Mouse (Mus musculus): Measurements from ENCODE around the gene Bsg.
"Not testable (repeated sequence)": the region's sequence is repeated elsewhere in the genome, so short reads cannot be mapped to it uniquely, and the experiment has no call there.

Gene Bsg

DNA sequence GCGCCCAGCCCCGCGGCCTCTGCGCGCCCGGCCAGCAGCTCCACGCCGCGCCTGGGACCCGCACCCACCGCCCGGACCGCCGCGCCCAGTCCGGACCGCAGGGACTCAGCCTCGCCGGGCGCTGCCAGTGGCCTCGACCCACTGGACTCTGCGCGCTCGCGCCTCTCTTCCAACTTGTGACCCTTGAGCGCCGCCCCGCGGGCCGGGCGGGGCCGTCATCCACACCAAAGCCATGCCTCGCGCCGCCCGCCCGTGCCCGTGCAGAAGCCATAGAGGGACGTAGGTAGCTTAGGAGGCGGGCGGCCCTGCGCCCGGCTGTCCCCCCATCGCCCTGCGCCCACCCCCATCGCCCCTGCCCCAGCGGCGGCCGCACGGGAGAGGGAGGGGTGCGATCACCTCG lies 31.1 kb downstream of the Bsg start:
- DNase-seq (ENCODE audit: low spot score), result no peak

DNA sequence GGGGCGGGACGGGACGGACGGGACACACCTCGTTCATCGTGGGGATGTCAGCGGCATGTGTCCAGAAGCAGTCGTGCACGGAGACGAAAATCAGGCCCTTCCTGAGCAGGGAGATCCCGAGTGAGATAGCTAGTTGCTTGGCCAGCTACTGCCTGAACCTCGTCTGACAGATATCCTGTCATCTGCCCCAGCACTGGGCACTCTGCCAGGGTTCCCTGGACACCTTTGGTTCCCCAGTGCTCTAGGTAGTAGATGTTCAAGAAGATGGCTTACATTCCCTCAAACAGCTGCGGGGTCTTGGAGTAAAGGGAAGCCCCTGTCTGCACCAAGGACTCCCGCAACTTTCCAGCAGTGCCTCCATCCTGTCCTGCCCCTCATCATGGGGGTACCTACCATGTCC lies 32.4 kb downstream of the Bsg start:
- DNase-seq (ENCODE audit: low spot score), result no peak

DNA sequence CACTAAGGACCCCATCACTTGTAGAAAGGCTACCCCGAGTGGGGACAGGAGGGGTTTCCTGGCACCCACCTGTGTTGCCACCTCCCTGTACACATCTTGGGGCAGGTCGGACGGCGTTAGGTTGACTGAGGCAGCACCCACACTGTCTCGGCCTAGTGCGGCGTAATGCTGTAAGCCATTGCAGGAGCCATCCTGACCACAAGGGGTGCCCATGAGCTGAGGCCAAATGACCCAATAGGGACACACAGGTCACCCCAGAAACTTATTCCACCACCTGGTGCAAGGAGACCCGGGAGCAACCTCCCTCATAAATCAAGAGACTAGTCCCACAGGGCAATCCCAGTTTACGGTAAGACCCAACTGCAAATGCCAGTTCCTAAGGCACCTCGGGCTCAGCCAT lies 34.0 kb downstream of the Bsg start:
- DNase-seq (ENCODE audit: low spot score), result no peak

DNA sequence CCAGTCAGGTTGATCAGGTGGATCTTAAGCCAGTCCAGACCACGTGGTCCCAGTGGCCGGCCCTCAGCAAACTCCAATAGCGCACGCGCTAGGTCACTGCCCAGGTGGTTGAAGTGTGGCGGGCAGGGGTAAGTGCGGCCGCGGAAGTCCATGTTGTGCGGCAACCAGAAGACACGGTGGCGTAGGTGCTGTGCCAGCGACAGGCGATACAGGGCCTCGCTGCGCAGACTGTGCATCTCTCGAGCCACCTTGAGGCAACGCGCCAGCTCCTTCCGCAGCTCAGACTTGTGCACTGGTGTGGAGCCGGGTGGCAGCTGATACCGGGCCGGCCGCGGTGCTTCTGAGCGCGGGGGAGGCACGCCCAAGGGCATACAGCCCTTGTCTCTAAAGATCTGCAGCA lies 34.9 kb downstream of the Bsg start:
- DNase-seq (ENCODE audit: low spot score), result no peak

DNA sequence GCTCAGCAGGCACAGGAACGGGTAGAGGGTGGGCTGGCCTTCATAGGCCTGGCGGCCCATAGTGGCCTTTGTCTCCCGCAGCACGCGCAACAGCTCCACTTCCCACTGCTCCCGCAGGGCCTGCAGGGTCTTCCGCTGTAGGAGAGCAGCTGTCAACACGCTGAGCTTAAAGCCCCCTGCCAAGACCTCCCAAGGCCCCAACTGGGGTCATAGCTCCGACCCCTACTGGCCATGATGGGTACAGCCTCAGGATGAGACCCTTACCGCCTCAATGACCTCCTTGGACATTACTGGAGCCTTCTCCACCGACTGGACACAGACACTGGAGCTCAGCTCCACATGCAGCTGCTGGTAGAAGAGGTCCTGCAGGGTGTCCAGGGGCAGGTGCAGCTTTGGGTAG lies 36.6 kb downstream of the Bsg start:
- no peak for DNase-seq (ENCODE audit: low spot score)

DNA sequence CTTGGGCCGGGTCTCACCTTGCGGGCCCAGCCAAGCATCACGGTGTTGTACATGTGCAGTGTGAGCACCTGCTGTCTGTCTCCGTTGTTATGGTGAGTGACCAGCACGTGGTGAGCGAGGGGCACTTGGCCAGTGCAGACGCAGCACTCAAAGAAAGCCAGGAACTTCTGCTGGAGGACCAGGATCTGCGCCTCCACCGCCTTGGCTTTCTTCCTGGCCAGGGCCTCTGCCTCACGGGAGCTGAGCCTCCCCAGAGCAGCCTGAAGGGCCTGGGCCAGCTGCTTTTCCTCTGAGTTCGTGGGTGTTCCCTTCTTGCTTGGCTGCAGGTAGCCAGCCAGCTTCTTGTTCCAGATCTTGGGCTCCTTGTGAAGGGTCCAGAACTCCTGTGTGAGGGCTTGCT lies 38.9 kb downstream of the Bsg start:
- no peak for DNase-seq (ENCODE audit: low spot score)

DNA sequence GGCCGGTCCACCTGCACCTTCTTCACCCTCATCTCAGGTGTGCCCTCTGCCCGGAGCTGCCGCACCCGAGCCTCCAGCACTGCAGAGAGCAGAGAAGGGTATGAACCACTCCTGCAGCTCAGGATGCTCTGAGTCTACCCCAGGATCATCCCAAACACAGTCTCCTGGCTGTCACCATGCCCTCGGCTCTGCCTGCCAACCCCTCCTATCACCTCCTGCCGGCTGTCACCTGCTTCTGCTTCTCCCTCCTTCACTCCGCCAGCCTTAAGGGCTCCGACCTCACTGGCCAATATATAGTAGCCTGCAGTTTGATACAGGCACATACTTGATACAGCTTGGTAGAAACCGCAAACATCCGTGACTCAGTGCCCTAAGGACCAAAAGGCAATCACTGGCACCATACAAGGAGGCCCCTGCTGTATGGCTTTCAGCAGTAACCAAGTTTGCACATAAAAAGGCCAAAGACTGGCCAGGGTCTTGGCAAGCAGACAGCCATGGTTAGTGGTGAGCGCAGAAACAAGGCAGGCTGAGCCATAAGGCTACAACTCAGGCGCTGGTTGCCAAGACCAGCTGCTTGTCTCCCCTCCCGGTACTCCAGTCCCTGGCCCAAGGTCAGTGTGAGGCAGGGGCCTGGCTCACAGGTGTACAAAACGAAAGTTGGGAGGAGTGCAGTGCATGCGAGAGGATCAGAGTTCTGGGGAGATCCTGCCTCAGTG lies 39.5 kb downstream of the Bsg start:
- DNase-seq (ENCODE audit: low spot score), result no peak

DNA sequence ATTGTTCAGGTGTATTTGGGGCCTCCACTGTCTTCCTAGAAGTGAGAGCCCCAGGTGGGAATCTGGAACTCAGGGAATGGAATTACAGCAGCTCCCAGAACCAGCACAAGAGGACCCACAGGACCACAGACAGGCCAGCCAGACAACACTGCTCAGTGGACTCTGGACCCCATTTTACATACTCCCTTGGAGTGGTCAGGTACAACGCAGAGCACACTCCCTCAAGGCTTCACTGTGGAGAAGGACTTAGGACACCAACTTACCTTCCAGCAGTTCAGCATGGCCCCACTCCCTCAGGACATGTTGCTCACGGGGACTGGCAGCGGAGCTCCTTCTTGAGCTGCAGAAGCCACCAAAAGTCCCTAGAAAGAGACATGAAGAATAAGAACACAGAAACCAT lies 41.1 kb downstream of the Bsg start:
- DNase-seq (ENCODE audit: low spot score), result no peak

DNA sequence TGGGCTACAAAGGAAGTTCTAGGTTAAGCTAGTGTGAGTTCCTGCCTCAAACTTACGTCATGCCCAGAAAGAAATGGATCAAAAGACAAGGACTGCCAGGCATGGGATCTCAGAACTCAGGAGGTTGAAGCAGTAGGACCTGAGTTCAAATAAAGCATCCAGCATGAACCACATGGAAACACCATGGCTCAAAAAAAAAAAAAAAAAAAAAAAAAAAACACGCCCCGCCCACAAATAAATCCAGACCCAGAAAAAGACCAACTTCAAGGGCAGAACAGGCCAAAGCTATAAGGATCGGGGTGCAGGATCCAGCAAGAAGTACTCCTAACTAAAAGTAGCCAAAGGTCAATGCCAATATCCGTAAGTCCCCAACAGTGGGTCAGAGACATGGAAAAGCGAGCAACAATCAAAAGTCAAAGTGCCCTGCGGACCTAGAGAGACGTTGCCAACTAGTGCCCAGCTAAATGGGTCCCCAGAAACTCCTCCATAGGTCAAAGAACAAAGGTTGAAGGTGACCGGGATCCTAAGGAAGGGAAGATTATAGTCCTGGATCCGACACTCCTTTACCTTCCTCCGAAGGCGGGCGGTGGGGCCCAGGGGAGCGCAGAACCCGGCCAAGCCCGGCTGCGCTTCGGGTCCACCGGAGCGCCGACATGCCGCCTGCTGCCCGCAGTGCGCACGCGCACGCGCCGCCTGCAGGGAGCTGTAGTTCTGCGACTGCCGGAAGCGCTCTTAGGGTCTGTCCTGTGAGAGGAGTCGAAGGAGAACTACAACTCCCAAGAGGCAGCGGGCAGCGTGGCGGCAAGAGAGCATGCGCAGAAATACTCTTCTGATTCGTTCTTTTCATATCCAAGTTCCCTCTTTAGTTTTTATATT lies 41.8 kb downstream of the Bsg start, which contains the start of gene Polrmt:
TSS of gene Polrmt (minus strand) at position 684 of the 876 bp plus-strand sequence.
- DNase-seq (ENCODE audit: low spot score), result peak; percentile 98

DNA sequence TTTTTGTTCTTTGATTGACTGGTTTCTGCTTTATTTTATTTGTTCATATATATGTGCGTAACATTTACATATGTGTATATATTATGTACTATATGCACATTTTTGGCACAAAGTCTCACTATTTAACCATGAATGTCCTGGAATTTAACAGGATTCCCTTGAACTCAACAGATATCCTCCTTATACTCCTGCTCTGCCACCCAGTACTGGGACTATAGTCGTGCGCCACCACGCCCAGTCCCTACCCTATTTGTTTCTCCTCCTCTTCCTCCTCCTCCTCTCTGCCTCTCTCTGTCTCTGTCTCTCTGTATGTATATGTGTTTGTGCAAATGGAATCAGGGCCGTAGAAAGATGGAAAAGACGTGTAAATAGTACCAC lies 42.5 kb downstream of the Bsg start:
- DNase-seq (ENCODE audit: low spot score), result no peak

DNA sequence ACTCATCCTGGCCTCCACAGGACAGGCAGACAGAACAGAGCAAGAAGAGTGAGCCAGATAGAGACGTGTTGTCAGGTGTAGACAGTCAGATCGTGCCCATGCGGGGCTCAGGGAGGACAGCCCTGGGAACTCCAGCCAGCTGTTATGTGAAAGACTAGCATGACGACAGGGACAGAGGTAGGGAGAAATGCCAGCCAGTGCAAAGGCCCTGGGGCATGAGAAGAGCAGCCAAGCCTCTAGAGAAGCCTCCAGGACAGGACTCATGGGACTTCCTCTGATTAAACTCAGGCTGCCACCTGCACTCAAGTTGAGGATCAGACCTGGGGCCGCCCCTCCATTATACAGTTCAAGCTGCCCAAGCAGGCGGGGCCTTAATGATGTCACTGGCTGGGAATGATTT lies 44.2 kb downstream of the Bsg start:
- DNase-seq (ENCODE audit: low spot score), result no peak

DNA sequence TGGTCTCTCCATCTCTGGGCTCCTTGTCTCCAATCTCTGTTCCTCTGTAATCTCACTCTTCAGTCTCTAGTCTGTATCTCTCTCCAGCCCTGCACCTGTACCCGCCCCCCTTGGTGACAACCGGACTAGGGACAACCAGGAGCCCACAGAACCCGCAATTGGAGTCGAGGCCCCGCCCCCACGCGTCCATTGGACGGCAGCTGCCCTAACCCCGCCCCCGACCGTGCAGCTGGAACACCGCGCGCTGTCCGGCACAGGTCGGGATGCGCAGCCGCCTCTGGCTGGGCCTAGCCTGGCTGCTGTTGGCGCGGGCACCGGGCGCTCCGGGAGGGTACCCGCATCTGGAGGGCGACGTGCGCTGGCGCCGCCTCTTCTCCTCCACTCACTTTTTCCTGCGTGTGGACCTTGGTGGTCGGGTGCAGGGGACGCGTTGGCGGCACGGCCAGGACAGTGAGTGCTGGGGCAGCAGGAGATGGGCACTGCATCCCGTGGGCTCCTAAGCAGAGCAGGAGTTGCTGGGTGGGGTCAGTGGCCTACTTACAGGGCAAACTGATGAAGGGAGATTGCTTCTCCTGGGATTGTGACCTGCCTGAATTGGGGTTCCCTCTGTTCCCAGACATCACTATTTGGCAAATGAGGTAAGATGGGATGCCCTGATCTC lies 50.7 kb downstream of the Bsg start, which contains the start of gene Fgf22:
TSS of gene Fgf22 (plus strand) at position 221 of the 661 bp plus-strand sequence.
- DNase-seq (ENCODE audit: low spot score), result peak; percentile 83

DNA sequence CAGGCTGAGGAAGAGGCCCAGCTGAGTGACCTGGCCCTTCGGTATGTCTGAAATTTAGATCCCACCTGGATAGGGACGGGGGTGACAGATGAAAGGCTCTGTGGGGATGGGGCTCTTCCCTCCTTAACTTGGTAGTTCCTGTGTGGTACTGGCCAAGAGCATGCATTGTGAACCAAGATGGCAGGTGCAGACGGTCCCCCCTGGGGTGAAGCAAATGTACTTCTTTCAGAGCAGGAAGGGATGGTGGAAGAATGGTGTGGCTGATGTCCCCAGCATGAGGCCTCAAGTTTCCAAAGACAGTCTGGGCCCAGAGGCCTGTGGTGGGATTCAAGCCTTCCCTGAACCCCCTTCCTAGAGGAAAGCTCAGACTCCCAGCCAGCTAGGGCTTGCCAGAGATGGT lies 51.6 kb downstream of the Bsg start:
- DNase-seq (ENCODE audit: low spot score), result no peak

DNA sequence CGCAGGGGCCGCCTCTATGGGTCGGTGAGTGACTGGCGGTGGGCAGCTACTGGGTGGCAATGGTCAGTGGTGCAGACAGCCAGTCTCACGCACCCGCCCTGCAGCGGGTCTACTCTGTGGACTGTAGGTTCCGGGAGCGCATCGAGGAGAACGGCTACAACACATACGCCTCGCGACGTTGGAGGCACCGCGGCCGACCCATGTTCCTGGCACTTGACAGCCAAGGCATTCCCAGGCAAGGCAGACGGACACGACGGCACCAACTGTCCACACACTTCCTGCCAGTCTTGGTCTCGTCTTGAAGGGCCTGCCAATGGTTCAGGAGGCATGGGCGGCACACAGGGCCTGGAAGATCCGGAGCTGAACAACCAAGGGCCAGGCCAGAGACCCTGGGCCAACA lies 52.4 kb downstream of the Bsg start:
- no peak for DNase-seq (ENCODE audit: low spot score)

DNA sequence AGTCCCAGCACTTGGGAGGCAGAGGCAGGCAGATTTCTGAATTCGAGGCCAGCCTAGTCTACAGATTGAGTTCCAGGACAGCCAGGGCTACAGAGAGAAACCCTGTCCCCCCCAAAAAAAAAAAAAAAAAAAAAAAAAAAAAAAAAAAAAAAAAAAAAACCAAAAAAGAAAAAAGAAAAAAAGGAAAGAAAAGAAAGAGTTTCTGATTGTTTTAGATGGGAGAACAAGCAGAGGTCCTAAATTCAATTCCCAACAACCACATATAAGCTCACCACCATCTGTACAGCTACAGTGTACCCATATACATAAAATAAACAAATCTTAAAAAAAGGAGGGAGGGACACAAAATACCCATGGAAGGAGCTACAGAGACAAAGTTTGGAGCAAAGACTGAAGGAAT lies 55.4 kb downstream of the Bsg start:
- not testable (repeated sequence) for DNase-seq (ENCODE audit: low spot score)

DNA sequence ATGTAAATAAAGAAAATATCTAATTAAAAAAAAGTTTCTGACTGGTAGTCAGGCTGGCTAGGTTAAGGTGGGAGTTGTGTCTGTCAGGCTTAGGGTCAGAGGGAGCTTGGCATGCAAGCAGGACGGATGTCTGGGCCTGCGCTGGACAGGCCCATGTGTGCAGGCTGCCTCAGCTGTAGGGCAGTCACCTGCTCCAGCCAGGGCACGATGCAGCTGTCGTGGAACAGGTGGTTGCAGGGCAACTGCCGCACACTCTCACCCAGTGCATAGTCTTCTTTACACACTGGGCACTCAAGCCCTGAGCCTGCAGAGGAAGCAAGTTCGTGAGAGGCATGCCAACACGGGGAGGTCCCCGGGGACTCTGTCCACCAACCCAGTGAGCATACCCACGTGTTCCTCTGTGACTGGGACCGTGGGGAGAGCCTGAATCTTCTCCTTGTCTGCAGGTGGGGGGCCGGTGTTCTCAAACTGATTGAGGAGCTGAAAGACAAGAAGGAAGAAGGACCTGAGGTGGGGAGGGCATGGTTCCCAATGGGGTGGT lies 56.4 kb downstream of the Bsg start:
- DNase-seq (ENCODE audit: low spot score), result no peak
